Mouse (Mus musculus): Measurements from ENCODE around the gene Clpb.

DNA sequence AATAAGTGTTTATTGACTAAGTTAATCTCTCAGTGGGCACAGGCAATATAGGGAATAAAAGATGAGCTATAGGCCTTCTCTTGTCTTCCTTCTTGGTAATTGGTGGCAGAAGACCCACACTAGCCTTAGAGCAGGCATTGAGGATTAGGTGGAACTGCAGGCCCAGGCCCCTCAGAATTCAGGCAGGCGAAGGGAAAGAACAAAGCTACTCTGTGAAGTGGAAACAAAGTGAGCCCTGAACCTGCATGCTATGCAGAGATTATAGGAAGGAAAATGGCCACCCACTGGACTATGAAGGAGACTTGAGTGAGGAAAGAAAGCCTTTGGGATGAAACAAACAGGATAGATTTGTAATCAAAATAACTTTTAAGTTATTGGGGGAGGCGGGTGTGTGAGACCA is 69.6 kb downstream of the Clpb start:
- TF ChIP-seq CTCF (IDR thresholded peaks at IDR 0.05; ENCODE audit: low read depth, low read length), result no peak
- TF ChIP-seq POLR2A (IDR thresholded peaks at IDR 0.05; ENCODE audit: borderline replicate concordance, low read depth, low read length), result no peak

All from bone marrow macrophage, adult 2 months (primary cell).